Mouse (Mus musculus) heart, adult 2 months (tissue): ENCODE results near the gene H2afx. TPM values are rescaled to one million over a fixed set of nuclear protein-coding genes. Genes with fewer than 3 reads are reported as not detected.

Experiments
- DNase-seq, 2 experiments: peaks; one replicate each; pipeline ENCODE4 v3.0.0; 2021
- H3K27ac ChIP-seq: fragments of 200-600 bp; 2 replicates; pipeline ENCODE4 v1.8.1; 2022
- H3K27me3 ChIP-seq: fragments of 200-500 bp; 2 replicates; pipeline ENCODE4 v1.6.1; 2012; ENCODE audit warnings: mild to moderate bottlenecking, low read length, inconsistent platforms, mixed read lengths; ENCODE audit not compliant: control insufficient read depth, insufficient read depth
- H3K36me3 ChIP-seq: fragments of 200-500 bp; 2 replicates; pipeline ENCODE4 v1.6.1; 2012; ENCODE audit warnings: low read length, inconsistent platforms; ENCODE audit not compliant: control insufficient read depth, insufficient read depth
- H3K4me1 ChIP-seq: fragments of 200-500 bp; 2 replicates; pipeline ENCODE4 v1.6.1; 2011; ENCODE audit warnings: low read length; ENCODE audit not compliant: control insufficient read depth, insufficient read depth
- H3K4me3 ChIP-seq: fragments of 200-600 bp; 2 replicates; pipeline ENCODE4 v1.8.1; 2022
- H3K79me2 ChIP-seq: fragments of 200-500 bp; replicated peaks from 2 replicates; pipeline ENCODE4 v1.6.1; 2012; ENCODE audit warnings: mild to moderate bottlenecking, inconsistent platforms, low read length, moderate library complexity, mixed read lengths; ENCODE audit not compliant: control insufficient read depth, insufficient read depth
- H3K9ac ChIP-seq: fragments of 200-500 bp; 2 replicates; pipeline ENCODE4 v1.6.1; 2012; ENCODE audit warnings: low read depth, mild to moderate bottlenecking, control low read depth, inconsistent platforms, low read length, mixed read lengths
- CTCF ChIP-seq: fragments of 200-600 bp; IDR thresholded peaks from 2 replicates; pipeline ENCODE4 v1.8.1; 2022; ENCODE audit warnings: antibody characterized with exemption, mild to moderate bottlenecking, moderate library complexity
- EP300 ChIP-seq: fragments of 200-500 bp; IDR thresholded peaks from 2 replicates; pipeline ENCODE4 v1.6.1; 2011; ENCODE audit warnings: low read depth, low read length, control low read depth; ENCODE audit not compliant: insufficient read depth
- POLR2A ChIP-seq: fragments of 200-500 bp; IDR thresholded peaks from 2 replicates; pipeline ENCODE4 v1.6.1; 2011; ENCODE audit warnings: mild to moderate bottlenecking, low read depth, low read length, control low read depth; ENCODE audit not compliant: insufficient read depth
- WGBS: fragments of 180-500 bp; shearing (Covaris S2); methylation state at CpG from one replicate; pipeline ENCODE4 v1.1.7; 2018; 5-methylcytosine and 5-hydroxymethylcytosine counted together
- intact Hi-C: fragments of 180-260 bp; cut with DNase I; formaldehyde crosslinking; loops from one replicate; pipeline ENCODE4 v1.15.1; 2025
- long read RNA-seq: library from polyadenylated mRNA; stranded (forward); transcript quantifications from one replicate; pipeline ENCODE4 v2.0.0, GENCODE M21; 2021
- polyA plus RNA-seq: library from polyadenylated mRNA; depleted of rRNA; stranded (reverse); fragments of >200 nt; gene quantifications from 2 replicates; pipeline ENCODE4 v1.2.3, GENCODE M21; 2012; rRNA removed
- total RNA-seq, 2 experiments: library from RNA; stranded (reverse); gene quantifications; 2 replicates each; pipeline ENCODE4 v1.2.3; 2021

H2afx gene
- total RNA-seq (10 to 100 TPM; 12.8 TPM), polyA plus RNA-seq (12.7 and 14.2 TPM in 2 replicates)
- long read RNA-seq, transcript H2afx-201 (1 exons, 1,384 nt) = major isoform, 9 of 9 reads
- long read RNA-seq, partial matches to known transcripts = 0 of 9 reads
- long read RNA-seq, other reads (novel, unspliced or antisense) = 0 of 9 reads

- peaks cover 1% of the 10 kb centered on the region for H3K4me1 ChIP-seq
- TF ChIP-seq CTCF = peak; percentile 78
- TF ChIP-seq POLR2A = peak; percentile 100
- peak; percentile 81 for TF ChIP-seq EP300
- H3K27me3 ChIP-seq = no peaks in the 10 kb centered on the region
- peak within 1 kb of the TSS; percentile 66 for H3K4me3 ChIP-seq
- peak; percentile 96 to 98 for DNase-seq
- H3K79me2 ChIP-seq = peaks cover 2% of the 10 kb centered on the region; the same call in 1 of the 2 replicates
- H3K9ac ChIP-seq = peak within 1 kb of the TSS; percentile 94
- WGBS = under 1% methylated on average over 89 of the region's 91 CpGs
- intact Hi-C loops = loop anchor here (2.0 kb wide), 1 partner anchor 42 kb away; no protein-coding TSS in a partner anchor
- no peaks in the 10 kb centered on the region; the same call in 1 of the 2 replicates for H3K36me3 ChIP-seq
- H3K27ac ChIP-seq = peak within 1 kb of the TSS; percentile 89
Observed at GRCm38 (mm10) chr9:44334396-44335330, at the start of gene H2afx. Gene H2afx (plus strand): TSS chr9:44334694.

- no peaks in the 10 kb centered on the region for H3K36me3 ChIP-seq
- WGBS = 35% methylated on average over 6 of the region's 6 CpGs
- H3K4me1 ChIP-seq = peaks cover 3% of the 10 kb centered on the region; the same call in 1 of the 2 replicates
- intact Hi-C loops = no loop called here
- DNase-seq = peak in 1 of 2 experiments; percentile 31
- H3K79me2 ChIP-seq = no peaks in the 10 kb centered on the region
- no peak for TF ChIP-seq EP300
- TF ChIP-seq CTCF = no peak
- TF ChIP-seq POLR2A = no peak
- H3K27me3 ChIP-seq = peaks cover 11% of the 10 kb centered on the region; the same call in 1 of the 2 replicates
- H3K27ac ChIP-seq = no peak overlapping the region
- no peak overlapping the region for H3K4me3 ChIP-seq
- H3K9ac ChIP-seq = no peak overlapping the region
Observed at GRCm38 (mm10) chr9:44286256-44286850, 48.1 kb upstream of the H2afx start.

- Histone ChIP-seq H3K79me2 (no peaks in the 10 kb centered on the region), H3K4me1 (peaks cover 3% of the 10 kb centered on the region; the same call in 1 of the 2 replicates), H3K27me3 (peaks cover 11% of the 10 kb centered on the region; the same call in 1 of the 2 replicates), H3K27ac (no peak overlapping the region), H3K9ac (peak overlapping the region; percentile 40), H3K4me3 (no peak overlapping the region), H3K36me3 (no peaks in the 10 kb centered on the region)
- TF ChIP-seq CTCF (no peak), POLR2A (no peak), EP300 (no peak)
- intact Hi-C loops = no loop called here
- DNase-seq = no peak
- WGBS = 43% methylated on average over 11 of the region's 11 CpGs
Observed at GRCm38 (mm10) chr9:44287003-44287400, 47.5 kb upstream of the H2afx start.

GRCm38 (mm10) chr9:44287401-44288075 is 47.0 kb upstream of the H2afx start:
- Histone ChIP-seq H3K9ac (peak overlapping the region; percentile 40), H3K79me2 (no peaks in the 10 kb centered on the region), H3K4me3 (peak overlapping the region; percentile 46), H3K4me1 (peaks cover 3% of the 10 kb centered on the region; the same call in 1 of the 2 replicates), H3K27me3 (peaks cover 11% of the 10 kb centered on the region; the same call in 1 of the 2 replicates), H3K36me3 (no peaks in the 10 kb centered on the region), H3K27ac (no peak overlapping the region)
- TF ChIP-seq EP300 = no peak
- TF ChIP-seq CTCF = no peak
- TF ChIP-seq POLR2A = no peak
- WGBS = 6% methylated on average over 47 of the region's 47 CpGs
- intact Hi-C loops = no loop called here
- peak in 1 of 2 experiments; percentile 28 for DNase-seq

GRCm38 (mm10) chr9:44288076-44288958 is 46.2 kb upstream of the H2afx start, which contains the start of gene Abcg4:
Gene Abcg4 (minus strand): TSS chr9:44288615.
- no peak within 1 kb of the TSS for H3K27ac ChIP-seq
- H3K4me3 ChIP-seq = peak within 1 kb of the TSS; percentile 46
- TF ChIP-seq POLR2A = no peak
- TF ChIP-seq CTCF = no peak
- peaks cover 11% of the 10 kb centered on the region; the same call in 1 of the 2 replicates for H3K27me3 ChIP-seq
- peak; percentile 30 to 47 for DNase-seq
- intact Hi-C loops = no loop called here
- no peaks in the 10 kb centered on the region for H3K36me3 ChIP-seq
- WGBS = 2% methylated on average over 38 of the region's 38 CpGs
- H3K9ac ChIP-seq = peak within 1 kb of the TSS; percentile 40
- peaks cover 3% of the 10 kb centered on the region; the same call in 1 of the 2 replicates for H3K4me1 ChIP-seq
- no peaks in the 10 kb centered on the region for H3K79me2 ChIP-seq
